Mouse (Mus musculus): ENCODE data around the gene Plin4.
A peak's percentile ranks its signal among the peaks of the same experiment; 100 is the strongest.

DNA sequence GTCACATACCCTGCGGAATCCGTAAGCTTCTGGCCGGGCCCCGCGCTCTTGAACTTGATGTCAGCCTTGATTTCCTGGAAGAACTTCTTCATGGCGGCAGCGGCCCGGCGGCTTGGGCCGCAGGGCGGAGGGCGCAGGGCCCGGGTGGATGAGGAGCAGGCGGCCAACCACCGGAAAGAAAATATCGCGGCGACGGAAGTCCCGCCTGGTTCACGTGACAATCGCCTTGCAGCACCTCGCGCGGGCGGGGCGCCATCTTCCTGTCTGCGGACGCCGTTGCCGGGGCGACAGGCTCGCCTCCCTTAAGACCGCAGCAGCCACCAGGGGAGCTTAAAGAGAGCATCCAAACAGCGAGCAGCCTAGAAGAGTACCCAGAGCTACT is 34.8 kb downstream of the Plin4 start, which contains the start of gene Ubxn6:
- TF ChIP-seq POLR2A (IDR thresholded peaks at IDR 0.05; ENCODE audit: insufficient read depth, low read depth, low read length), result peak; percentile 55; the same call in 1 of the 2 replicates
- peak; percentile 73 for TF ChIP-seq CTCF (IDR thresholded peaks at IDR 0.05)
- TF ChIP-seq EP300 (IDR thresholded peaks at IDR 0.05; ENCODE audit: insufficient read depth, low read depth, low read length), result no peak

Measured in heart, adult 2 months (tissue).